Comparison of ENCODE assay signal across 13 mouse cellular contexts in genomic region chr17:6893332-6893731, GRCm38 (mm10).
"Had no signal": no experiment of that assay in that cellular context is flagged by ENCODE, and none has a peak within 500 bp of the region (broad histone marks: within the 10 kb centered on the region; RNA-seq: fewer than 3 reads in every experiment).

No protein-coding gene starts in this region.

- H3K9me3 ChIP-seq: kidney, embryonic 15.5 days; limb, embryonic 15.5 days; liver, embryonic 13.5 days; midbrain, embryonic 13.5 days; neural tube, embryonic 15.5 days had no signal

- H3K27ac ChIP-seq: kidney, embryonic 15.5 days; limb, embryonic 15.5 days; liver, embryonic 13.5 days; midbrain, embryonic 13.5 days; neural tube, embryonic 15.5 days had no signal

- H3K4me3 ChIP-seq: kidney, embryonic 15.5 days; limb, embryonic 15.5 days; liver, embryonic 13.5 days; midbrain, embryonic 13.5 days; myocyte; neural tube, embryonic 15.5 days had no signal

- DNase-seq: kidney, adult 2 months; kidney, postnatal 14 days; liver, embryonic 13.5 days; lung, adult 18-20 months; right cerebral cortex, adult 18-20 months; right cerebral cortex, postnatal 25 days; thymus, adult 18-20 months; thymus, postnatal 14 days had no signal

- ATAC-seq: midbrain, embryonic 13.5 days had no signal

- H3K4me1 ChIP-seq: kidney, embryonic 15.5 days; limb, embryonic 15.5 days; midbrain, embryonic 13.5 days; neural tube, embryonic 15.5 days had no signal

- H3K4me2 ChIP-seq: kidney, embryonic 15.5 days; limb, embryonic 15.5 days; liver, embryonic 13.5 days; midbrain, embryonic 13.5 days; neural tube, embryonic 15.5 days had no signal

- H3K27me3 ChIP-seq: kidney, embryonic 15.5 days; limb, embryonic 15.5 days; liver, embryonic 13.5 days; midbrain, embryonic 13.5 days; neural tube, embryonic 15.5 days had no signal

- H3K36me3 ChIP-seq: kidney, embryonic 15.5 days; limb, embryonic 15.5 days; liver, embryonic 13.5 days; midbrain, embryonic 13.5 days; neural tube, embryonic 15.5 days had no signal

- H3K9ac ChIP-seq: kidney, embryonic 15.5 days; limb, embryonic 15.5 days; liver, embryonic 13.5 days; midbrain, embryonic 13.5 days; neural tube, embryonic 15.5 days had no signal
